Mouse (Mus musculus) kidney, embryonic 14.5 days (tissue): ENCODE results near the gene Leng1. TPM values are rescaled to one million over a fixed set of nuclear protein-coding genes. Genes with fewer than 3 reads are reported as not detected.
A peak's percentile ranks its signal among the peaks of the same experiment; 100 is the strongest.
"Not testable (repeated sequence)": the region's sequence is repeated elsewhere in the genome, so short reads cannot be mapped to it uniquely, and the experiment has no call there.

ENCODE experiments used
- ATAC-seq: fragments of 200-750 bp; cut with Nextera tagmentation; 2 replicates; pipeline ENCODE4 v1.8.0; 2017; ENCODE audit warnings: moderate number of reproducible peaks, mild to moderate bottlenecking, moderate TSS enrichment, moderate library complexity; ENCODE audit not compliant: low FRiP score, low TSS enrichment
- H3K27ac ChIP-seq: fragments of 300-500 bp; sonication (generic); 2 replicates; pipeline ENCODE4 v1.5.1; 2014; ENCODE audit warnings: low read depth, mild to moderate bottlenecking, low read length, moderate library complexity, mixed read lengths
- H3K27me3 ChIP-seq: fragments of 300-500 bp; sonication (generic); 2 replicates; pipeline ENCODE4 v1.6.1; 2014; ENCODE audit warnings: mild to moderate bottlenecking, low read length; ENCODE audit not compliant: control insufficient read depth, insufficient read depth
- H3K36me3 ChIP-seq: fragments of 300-500 bp; sonication (generic); 2 replicates; pipeline ENCODE4 v1.6.1; 2014; ENCODE audit warnings: low read length, mixed read lengths; ENCODE audit not compliant: control insufficient read depth, insufficient read depth
- H3K4me1 ChIP-seq: fragments of 300-500 bp; sonication (generic); 2 replicates; pipeline ENCODE4 v1.6.1; 2014; ENCODE audit warnings: low read length, mixed read lengths; ENCODE audit not compliant: control insufficient read depth, insufficient read depth
- H3K4me2 ChIP-seq: fragments of 300-500 bp; sonication (generic); replicated peaks from 2 replicates; pipeline ENCODE4 v1.6.1; 2014; ENCODE audit warnings: low read depth, mild to moderate bottlenecking, low read length
- H3K4me3 ChIP-seq: fragments of 300-500 bp; sonication (generic); 2 replicates; pipeline ENCODE4 v1.5.1; 2014; ENCODE audit warnings: mild to moderate bottlenecking, low read length
- H3K9ac ChIP-seq: fragments of 300-500 bp; sonication (generic); 2 replicates; pipeline ENCODE4 v1.6.1; 2014; ENCODE audit warnings: low read depth, mild to moderate bottlenecking, low read length, moderate library complexity
- H3K9me3 ChIP-seq: fragments of 300-500 bp; sonication (generic); 2 replicates; pipeline ENCODE4 v1.6.1; 2016; ENCODE audit warnings: low read length; ENCODE audit not compliant: control insufficient read depth
- WGBS: fragments of 180-500 bp; shearing (Covaris S2); extraction: QIAGEN DNeasy Blood & Tissue Kit; methylation state at CpG from one replicate; pipeline ENCODE4 v1.1.7; 2014; 5-methylcytosine and 5-hydroxymethylcytosine counted together
- polyA plus RNA-seq: library from polyadenylated mRNA; unstranded; fragments of >200 nt; fragmentation: Nextera tagmentation; extraction: Ambion mirVana; gene quantifications from 2 replicates; pipeline ENCODE4 v1.2.1, GENCODE M21; 2014

Gene Leng1
- polyA plus RNA-seq = 12.2 and 12.6 TPM in 2 replicates

- Histone ChIP-seq H3K9me3 (no peaks in the 10 kb centered on the region), H3K36me3 (peaks cover 28% of the 10 kb centered on the region), H3K27me3 (no peaks in the 10 kb centered on the region), H3K4me1 (peaks cover 17% of the 10 kb centered on the region; the same call in 1 of the 2 replicates), H3K9ac (peak within 1 kb of the TSS; percentile 68), H3K4me3 (peak within 1 kb of the TSS; percentile 63), H3K27ac (peak within 1 kb of the TSS; percentile 73), H3K4me2 (peak within 1 kb of the TSS; percentile 53)
- ATAC-seq = peak; percentile 98
- WGBS = 5% methylated on average over 45 of the region's 45 CpGs
Observed at GRCm38 (mm10) chr7:3665215-3666114, at the start of gene Leng1. TSS of gene Leng1 (minus strand) at chr7:3665840.

GRCm38 (mm10) chr7:3715249-3715648 is 49.6 kb upstream of the Leng1 start:
- Histone ChIP-seq H3K4me2 (no peak overlapping the region), H3K4me1 (no peaks in the 10 kb centered on the region), H3K27me3 (no peaks in the 10 kb centered on the region), H3K9me3 (no peaks in the 10 kb centered on the region), H3K4me3 (no peak overlapping the region), H3K27ac (no peak overlapping the region), H3K36me3 (no peaks in the 10 kb centered on the region), H3K9ac (no peak overlapping the region)
- WGBS = 57% methylated on average over 1 of the region's 1 CpGs
- no peak for ATAC-seq

- no peaks in the 10 kb centered on the region for H3K27me3 ChIP-seq
- no peak overlapping the region for H3K9ac ChIP-seq
- no peak overlapping the region for H3K4me2 ChIP-seq
- WGBS = 38% methylated on average over 5 of the region's 5 CpGs
- H3K27ac ChIP-seq = no peak overlapping the region
- no peak for ATAC-seq
- H3K9me3 ChIP-seq = no peaks in the 10 kb centered on the region
- H3K36me3 ChIP-seq = peaks cover 6% of the 10 kb centered on the region
- no peak overlapping the region for H3K4me3 ChIP-seq
- H3K4me1 ChIP-seq = no peaks in the 10 kb centered on the region
Observed at GRCm38 (mm10) chr7:3712264-3712942, 46.8 kb upstream of the Leng1 start.

GRCm38 (mm10) chr7:3709000-3709399 is 43.4 kb upstream of the Leng1 start:
- H3K9ac ChIP-seq = no peak overlapping the region
- H3K9me3 ChIP-seq = no peaks in the 10 kb centered on the region
- no peak overlapping the region for H3K27ac ChIP-seq
- no peaks in the 10 kb centered on the region for H3K27me3 ChIP-seq
- H3K36me3 ChIP-seq = peaks cover 26% of the 10 kb centered on the region
- ATAC-seq = no peak
- peaks cover 3% of the 10 kb centered on the region; the same call in 1 of the 2 replicates for H3K4me1 ChIP-seq
- no peak overlapping the region for H3K4me2 ChIP-seq
- H3K4me3 ChIP-seq = no peak overlapping the region
- 70% methylated on average over 1 of the region's 1 CpGs for WGBS

- not testable (repeated sequence) for H3K27me3 ChIP-seq, H3K9ac ChIP-seq, H3K4me1 ChIP-seq, H3K4me2 ChIP-seq, ATAC-seq, H3K27ac ChIP-seq, H3K4me3 ChIP-seq, H3K9me3 ChIP-seq
- H3K36me3 ChIP-seq = peaks cover 26% of the 10 kb centered on the region
- 25% methylated on average over 5 of the region's 5 CpGs for WGBS
Observed at GRCm38 (mm10) chr7:3708447-3708980, 42.9 kb upstream of the Leng1 start.

- peaks cover 3% of the 10 kb centered on the region; the same call in 1 of the 2 replicates for H3K4me1 ChIP-seq
- H3K4me2 ChIP-seq = no peak overlapping the region
- H3K27me3 ChIP-seq = no peaks in the 10 kb centered on the region
- WGBS = 40% methylated on average over 7 of the region's 7 CpGs
- H3K9me3 ChIP-seq = no peaks in the 10 kb centered on the region
- ATAC-seq = no peak
- H3K9ac ChIP-seq = no peak overlapping the region
- peaks cover 26% of the 10 kb centered on the region for H3K36me3 ChIP-seq
- H3K27ac ChIP-seq = no peak overlapping the region
- H3K4me3 ChIP-seq = no peak overlapping the region
Observed at GRCm38 (mm10) chr7:3707568-3708413, 42.2 kb upstream of the Leng1 start.

GRCm38 (mm10) chr7:3707027-3707426 is 41.4 kb upstream of the Leng1 start:
- no peak overlapping the region for H3K27ac ChIP-seq
- no peak overlapping the region; the same call in 1 of the 2 replicates for H3K4me3 ChIP-seq
- H3K36me3 ChIP-seq = peaks cover 26% of the 10 kb centered on the region
- no peak overlapping the region for H3K4me2 ChIP-seq
- 74% methylated on average over 4 of the region's 4 CpGs for WGBS
- no peaks in the 10 kb centered on the region for H3K27me3 ChIP-seq
- no peak overlapping the region for H3K9ac ChIP-seq
- H3K9me3 ChIP-seq = no peaks in the 10 kb centered on the region
- ATAC-seq = no peak
- H3K4me1 ChIP-seq = peaks cover 3% of the 10 kb centered on the region; the same call in 1 of the 2 replicates

- peak overlapping the region; percentile 87 for H3K4me2 ChIP-seq
- WGBS = 62% methylated on average over 11 of the region's 11 CpGs
- H3K27ac ChIP-seq = no peak overlapping the region
- peaks cover 26% of the 10 kb centered on the region for H3K36me3 ChIP-seq
- H3K4me1 ChIP-seq = peaks cover 3% of the 10 kb centered on the region; the same call in 1 of the 2 replicates
- H3K4me3 ChIP-seq = peak overlapping the region; percentile 91
- H3K27me3 ChIP-seq = no peaks in the 10 kb centered on the region
- H3K9ac ChIP-seq = peak overlapping the region; percentile 94; the same call in 1 of the 2 replicates
- no peaks in the 10 kb centered on the region for H3K9me3 ChIP-seq
- no peak for ATAC-seq
Observed at GRCm38 (mm10) chr7:3706343-3706934, 40.8 kb upstream of the Leng1 start.
